Mouse (Mus musculus) T-helper 1 cell (primary cell): Measurements from ENCODE around the gene Gm4216.
"Not testable (repeated sequence)": the region's sequence is repeated elsewhere in the genome, so short reads cannot be mapped to it uniquely, and the experiment has no call there.

Experiments
- in situ Hi-C: fragments of 300-600 bp; cut with MboI, MseI; formaldehyde crosslinking; loops from one replicate; pipeline ENCODE4 v1.15.1; 2025; ENCODE audit warnings: high pct_unique_total_duplicates

The Gm4216 gene

DNA sequence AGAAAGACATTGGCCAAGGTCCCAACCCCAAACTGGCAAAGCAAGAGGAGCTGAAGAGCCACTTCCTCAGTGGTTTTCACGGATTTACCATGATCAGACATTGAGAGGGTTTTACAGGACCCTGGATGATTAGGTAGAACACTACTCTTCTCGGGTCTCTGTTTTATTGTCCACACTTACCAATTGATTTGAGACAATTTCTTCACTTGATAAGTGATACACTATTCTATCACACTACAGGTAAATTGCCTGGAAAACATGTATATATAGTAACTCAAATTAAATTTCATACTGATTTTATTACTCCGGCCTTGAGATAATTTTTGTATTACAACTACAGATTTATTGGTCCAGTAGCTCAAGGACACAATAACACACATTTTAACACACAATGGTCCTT lies at the start of gene Gm4216:
Gene Gm4216 (minus strand): TSS at position 101 of the 400 bp plus-strand sequence.
- in situ Hi-C loops, result loop anchor here (10.0 kb wide), 1 partner anchor 1695 kb away; no protein-coding TSS in a partner anchor

DNA sequence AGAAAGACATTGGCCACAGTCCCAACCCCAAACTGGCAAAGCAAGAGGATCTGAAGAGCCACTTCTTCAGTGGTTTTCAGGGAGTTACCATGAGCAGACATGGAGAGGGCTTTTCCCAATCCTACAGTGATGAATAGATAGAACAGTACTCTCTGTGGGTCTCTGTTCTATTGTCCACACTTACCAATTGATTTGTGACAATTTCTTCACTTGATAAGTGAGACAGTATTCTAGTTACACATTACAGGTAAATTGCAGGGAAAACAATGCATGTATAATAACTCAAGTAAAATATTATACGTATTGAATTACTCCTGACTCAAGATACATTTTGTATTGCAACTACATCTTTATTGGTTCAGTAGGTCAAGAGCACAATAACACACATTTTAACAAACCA lies 47.6 kb upstream of the Gm4216 start, which contains the start of gene Gm8720:
Gene Gm8720 (minus strand): TSS at position 101 of the 400 bp plus-strand sequence.
- in situ Hi-C loops, result not testable (repeated sequence)

DNA sequence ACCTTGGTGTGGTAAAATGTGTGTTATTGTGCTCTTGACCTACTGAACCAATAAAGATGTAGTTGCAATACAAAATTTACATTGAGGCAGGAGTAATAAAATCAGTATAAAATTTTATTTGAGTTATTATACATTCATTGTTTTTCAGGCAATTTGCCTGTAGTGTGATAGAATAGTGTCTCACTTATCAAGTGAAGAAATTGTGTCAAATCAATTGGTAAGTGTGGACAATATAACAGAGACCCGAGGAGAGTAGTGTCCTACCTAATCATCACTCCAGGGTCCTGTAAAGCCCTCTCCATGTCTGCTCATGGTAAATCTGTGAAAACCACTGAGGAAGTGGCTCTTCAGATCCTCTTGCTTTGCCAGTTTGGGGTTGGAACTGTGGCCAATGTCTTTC lies 35.5 kb upstream of the Gm4216 start, which contains the start of gene Vmn1r163:
Gene Vmn1r163 (plus strand): TSS at position 301 of the 400 bp plus-strand sequence.
- in situ Hi-C loops, result not testable (repeated sequence)

DNA sequence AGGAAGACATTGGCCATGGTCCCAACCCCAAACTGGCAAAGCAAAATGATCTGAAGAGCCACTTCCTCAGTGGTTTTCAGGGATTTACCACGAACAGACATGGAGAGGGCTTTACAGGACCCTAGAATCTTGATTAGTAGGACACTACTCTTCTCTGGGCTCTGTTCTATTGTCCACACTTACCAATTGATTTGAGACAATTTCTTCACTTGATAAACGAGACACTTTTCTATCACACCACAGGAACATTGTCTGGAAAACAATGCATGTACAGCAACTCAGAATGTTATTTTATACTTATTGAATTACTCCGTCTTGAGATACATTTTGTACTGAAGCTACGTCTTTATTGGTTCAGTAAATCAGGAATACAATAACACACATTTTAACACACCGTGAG lies 35.1 kb downstream of the Gm4216 start, which contains the start of gene Gm4214:
Gene Gm4214 (minus strand): TSS at position 101 of the 400 bp plus-strand sequence.
- in situ Hi-C loops, result not testable (repeated sequence)
